Mouse (Mus musculus) ovary, postnatal 10 days (tissue): ENCODE results near the gene Fbln2.

Experiments used
- DNase-seq: peaks from one replicate; pipeline ENCODE4 v3.0.0; 2022; ENCODE audit warnings: low spot score

The Fbln2 gene

GRCm38 (mm10) chr6:91281206-91281605 is 69.0 kb downstream of the Fbln2 start:
- DNase-seq: peak; percentile 88

GRCm38 (mm10) chr6:91281747-91282146 is 69.5 kb downstream of the Fbln2 start:
- no peak for DNase-seq

GRCm38 (mm10) chr6:91283031-91283430 is 70.8 kb downstream of the Fbln2 start:
- DNase-seq: no peak

- no peak for DNase-seq
Observed at GRCm38 (mm10) chr6:91284521-91285449, 72.5 kb downstream of the Fbln2 start.

GRCm38 (mm10) chr6:91285450-91285790 is 73.2 kb downstream of the Fbln2 start:
- peak; percentile 50 for DNase-seq

GRCm38 (mm10) chr6:91285814-91286545 is 73.7 kb downstream of the Fbln2 start:
- no peak for DNase-seq

- DNase-seq: peak; percentile 60
Observed at GRCm38 (mm10) chr6:91286624-91287023, 74.4 kb downstream of the Fbln2 start.

GRCm38 (mm10) chr6:91287148-91287547 is 74.9 kb downstream of the Fbln2 start:
- no peak for DNase-seq

- DNase-seq: no peak
Observed at GRCm38 (mm10) chr6:91287636-91288035, 75.4 kb downstream of the Fbln2 start.

- DNase-seq: no peak
Observed at GRCm38 (mm10) chr6:91288251-91288785, 76.1 kb downstream of the Fbln2 start.

- no peak for DNase-seq
Observed at GRCm38 (mm10) chr6:91288961-91289360, 76.7 kb downstream of the Fbln2 start.

GRCm38 (mm10) chr6:91290937-91291336 is 78.7 kb downstream of the Fbln2 start:
- no peak for DNase-seq

GRCm38 (mm10) chr6:91295431-91295830 is 83.2 kb downstream of the Fbln2 start:
- DNase-seq: no peak

GRCm38 (mm10) chr6:91298828-91299227 is 86.6 kb downstream of the Fbln2 start:
- DNase-seq: no peak

GRCm38 (mm10) chr6:91300079-91300478 is 87.8 kb downstream of the Fbln2 start:
- DNase-seq: no peak

GRCm38 (mm10) chr6:91301839-91302238 is 89.6 kb downstream of the Fbln2 start:
- no peak for DNase-seq

- no peak for DNase-seq
Observed at GRCm38 (mm10) chr6:91302337-91302736, 90.1 kb downstream of the Fbln2 start.

- no peak for DNase-seq
Observed at GRCm38 (mm10) chr6:91304172-91304571, 91.9 kb downstream of the Fbln2 start.

GRCm38 (mm10) chr6:91307972-91308371 is 95.7 kb downstream of the Fbln2 start:
- no peak for DNase-seq

GRCm38 (mm10) chr6:91311204-91311603 is 98.9 kb downstream of the Fbln2 start:
- no peak for DNase-seq

- DNase-seq: no peak
Observed at GRCm38 (mm10) chr6:91312491-91312890, 100.2 kb downstream of the Fbln2 start.
